Mouse (Mus musculus): ENCODE data around the gene Neurod2.

GRCm38 (mm10) chr11:98319544-98319943 is 9.9 kb downstream of the Neurod2 start:
- TF ChIP-seq POLR2AphosphoS5 (IDR thresholded peaks at IDR 0.05; ENCODE audit: insufficient replicate concordance, low read depth, low read length): no peak
- TF ChIP-seq CTCF (IDR thresholded peaks at IDR 0.05; ENCODE audit: low read depth, low read length): no peak
- no peak for TF ChIP-seq GATA1 (IDR thresholded peaks at IDR 0.05; ENCODE audit: borderline replicate concordance, low read length)
